Mouse (Mus musculus): ENCODE measurements at regions not wholly inside any gene's neighbourhood (a gene's known extent, or its start where the extent isn't known, plus 50 kb on each side); places are given as distances from the start of the nearest gene placed in this dataset.
"Not testable (repeated sequence)": the region's sequence is repeated elsewhere in the genome, so short reads cannot be mapped to it uniquely, and the experiment has no call there.

- no peaks in the 10 kb centered on the region for H3K36me3 ChIP-seq (ENCODE audit: control insufficient read depth in 1 of 2, insufficient read depth in 2 of 2, low read length in 2 of 2)
- TF ChIP-seq ELF1 (IDR thresholded peaks at IDR 0.05; ENCODE audit: low read depth, low read length) (no peak), E2F4 (IDR thresholded peaks at IDR 0.05; ENCODE audit: borderline replicate concordance, low read depth, low read length) (no peak), UBTF (IDR thresholded peaks at IDR 0.05; ENCODE audit: borderline replicate concordance, insufficient read depth, low read depth, low read length) (no peak), MAX (IDR thresholded peaks at IDR 0.05; ENCODE audit: low read length) (no peak), SMC3 (IDR thresholded peaks at IDR 0.05; ENCODE audit: low read depth, low read length) (no peak), TCF12 (IDR thresholded peaks at IDR 0.05; ENCODE audit: low read depth, low read length) (no peak), ZKSCAN1 (IDR thresholded peaks at IDR 0.05; ENCODE audit: low read depth, low read length) (no peak), EP300 (IDR thresholded peaks at IDR 0.05; ENCODE audit: low read depth in 1 of 2, low read length in 2 of 2) (no peak), KAT2A (conservative IDR thresholded peaks at IDR 0.05; ENCODE audit: low read depth, low read length) (no peak), RAD21 (IDR thresholded peaks at IDR 0.05; ENCODE audit: low read depth, low read length) (no peak), MYC (IDR thresholded peaks at IDR 0.05; ENCODE audit: low read depth, low read length) (no peak), CHD1 (IDR thresholded peaks at IDR 0.05; ENCODE audit: low read depth, low read length) (no peak), GABPA (IDR thresholded peaks at IDR 0.05; ENCODE audit: low read depth, low read length) (no peak)
These were observed 157.7 kb upstream of the Ddhd1 start for GRCm38 (mm10) chr14:45815598-45815997.

GRCm38 (mm10) chr14:45816611-45817010 is 158.7 kb upstream of the Ddhd1 start:
- H3K36me3 ChIP-seq (ENCODE audit: control insufficient read depth in 1 of 2, insufficient read depth in 2 of 2, low read length in 2 of 2); H3K4me3 ChIP-seq (ENCODE audit: control insufficient read depth in 1 of 2, insufficient read depth in 1 of 2, low read depth in 2 of 2, low read length in 2 of 2); H3K27me3 ChIP-seq (ENCODE audit: control insufficient read depth in 1 of 2, insufficient read depth in 2 of 2, low read length in 2 of 2); H3K4me1 ChIP-seq (ENCODE audit: control insufficient read depth in 1 of 2, insufficient read depth in 2 of 2, low read length in 2 of 2); H3K27ac ChIP-seq (ENCODE audit: control insufficient read depth, low read depth, low read length); DNase-seq (ENCODE audit: low read depth, low spot score); H3K9me3 ChIP-seq (replicated peaks; ENCODE audit: insufficient read depth, low read length); H3K79me2 ChIP-seq (ENCODE audit: control insufficient read depth, insufficient read depth, low read length, poor library complexity); H3K9ac ChIP-seq (ENCODE audit: control insufficient read depth, low read depth, low read length, poor library complexity, severe bottlenecking): not testable (repeated sequence)

More at GRCm38 (mm10) chr14:45815598-45815997, 157.7 kb upstream of the Ddhd1 start:
- Histone ChIP-seq H3K27me3 (ENCODE audit: control insufficient read depth in 1 of 2, insufficient read depth in 2 of 2, low read length in 2 of 2) (no peaks in the 10 kb centered on the region), H3K79me2 (ENCODE audit: control insufficient read depth, insufficient read depth, low read length, poor library complexity) (no peaks in the 10 kb centered on the region), H3K9ac (ENCODE audit: control insufficient read depth, low read depth, low read length, poor library complexity, severe bottlenecking) (no peak overlapping the region), H3K9me3 (replicated peaks; ENCODE audit: insufficient read depth, low read length) (no peaks in the 10 kb centered on the region), H3K4me3 (ENCODE audit: control insufficient read depth in 1 of 2, insufficient read depth in 1 of 2, low read depth in 2 of 2, low read length in 2 of 2) (no peak overlapping the region), H3K4me1 (ENCODE audit: control insufficient read depth in 1 of 2, insufficient read depth in 2 of 2, low read length in 2 of 2) (no peaks in the 10 kb centered on the region), H3K27ac (ENCODE audit: control insufficient read depth, low read depth, low read length) (no peak overlapping the region)
- no peak for DNase-seq (ENCODE audit: low read depth, low spot score)

- no peaks in the 10 kb centered on the region for H3K36me3 ChIP-seq (ENCODE audit: control insufficient read depth in 1 of 2, insufficient read depth in 2 of 2, low read length in 2 of 2)
- no peak overlapping the region for H3K27ac ChIP-seq (ENCODE audit: control insufficient read depth, low read depth, low read length)
- H3K9ac ChIP-seq (ENCODE audit: control insufficient read depth, low read depth, low read length, poor library complexity, severe bottlenecking), result no peak overlapping the region
- H3K27me3 ChIP-seq (ENCODE audit: control insufficient read depth in 1 of 2, insufficient read depth in 2 of 2, low read length in 2 of 2), result no peaks in the 10 kb centered on the region
- H3K79me2 ChIP-seq (ENCODE audit: control insufficient read depth, insufficient read depth, low read length, poor library complexity), result no peaks in the 10 kb centered on the region
- no peaks in the 10 kb centered on the region for H3K4me1 ChIP-seq (ENCODE audit: control insufficient read depth in 1 of 2, insufficient read depth in 2 of 2, low read length in 2 of 2)
- H3K9me3 ChIP-seq (replicated peaks; ENCODE audit: insufficient read depth, low read length), result no peaks in the 10 kb centered on the region
- no peak overlapping the region for H3K4me3 ChIP-seq (ENCODE audit: control insufficient read depth in 1 of 2, insufficient read depth in 1 of 2, low read depth in 2 of 2, low read length in 2 of 2)
- no peak for DNase-seq (ENCODE audit: low read depth, low spot score)
- TF ChIP-seq SIN3A (IDR thresholded peaks at IDR 0.05; ENCODE audit: low read length), result no peak
- no peak for TF ChIP-seq CHD2 (IDR thresholded peaks at IDR 0.05; ENCODE audit: low read length)
- TF ChIP-seq MYB (IDR thresholded peaks at IDR 0.05; ENCODE audit: low read depth, low read length), result no peak
- TF ChIP-seq POLR2AphosphoS2 (IDR thresholded peaks at IDR 0.05; ENCODE audit: low read length), result no peak
- TF ChIP-seq TBP (IDR thresholded peaks at IDR 0.05; ENCODE audit: low read depth, low read length), result no peak
- no peak for TF ChIP-seq UBTF (IDR thresholded peaks at IDR 0.05; ENCODE audit: borderline replicate concordance, insufficient read depth, low read depth, low read length)
- no peak for TF ChIP-seq USF2 (IDR thresholded peaks at IDR 0.05; ENCODE audit: borderline replicate concordance in 1 of 2, insufficient read depth in 1 of 2, low read depth in 1 of 2, low read length in 2 of 2)
- TF ChIP-seq ZNF384 (IDR thresholded peaks at IDR 0.05; ENCODE audit: low read depth, low read length), result no peak
- no peak for TF ChIP-seq GABPA (IDR thresholded peaks at IDR 0.05; ENCODE audit: low read depth, low read length)
- TF ChIP-seq RCOR1 (IDR thresholded peaks at IDR 0.05; ENCODE audit: low read depth, low read length), result no peak
- no peak for TF ChIP-seq ZMIZ1 (IDR thresholded peaks at IDR 0.05; ENCODE audit: low read depth, low read length)
- no peak for TF ChIP-seq GATA1 (IDR thresholded peaks at IDR 0.05; ENCODE audit: low read depth, low read length)
- TF ChIP-seq POLR2A (IDR thresholded peaks at IDR 0.05; ENCODE audit: control insufficient read depth in 1 of 2, insufficient read depth in 1 of 2, low read depth in 1 of 2, low read length in 2 of 2, poor library complexity in 1 of 2), result no peak
- TF ChIP-seq MAZ (IDR thresholded peaks at IDR 0.05; ENCODE audit: low read depth, low read length), result no peak
- TF ChIP-seq TAL1 (IDR thresholded peaks at IDR 0.05; ENCODE audit: low read length), result no peak
- no peak for TF ChIP-seq MYC (IDR thresholded peaks at IDR 0.05; ENCODE audit: low read depth, low read length)
- no peak for TF ChIP-seq KAT2A (conservative IDR thresholded peaks at IDR 0.05; ENCODE audit: low read depth, low read length)
- TF ChIP-seq MXI1 (IDR thresholded peaks at IDR 0.05; ENCODE audit: low read depth, low read length), result no peak
- TF ChIP-seq ZC3H11A (IDR thresholded peaks at IDR 0.05; ENCODE audit: low read depth, low read length), result no peak
These were observed 159.8 kb upstream of the Ddhd1 start for GRCm38 (mm10) chr14:45817756-45818155.

All from MEL (cell line).